Mouse (Mus musculus): ENCODE measurements around the gene Tbc1d5. TPM values are rescaled to one million over a fixed set of nuclear protein-coding genes. Genes with fewer than 3 reads are reported as not detected.

The Tbc1d5 gene
- polyA plus RNA-seq, 1 experiment, result 9.8 TPM

- TF ChIP-seq GATA1 (IDR thresholded peaks at IDR 0.05; ENCODE audit: low read length), result no peak
Observed at GRCm38 (mm10) chr17:50981933-50982332, 197.2 kb downstream of the Tbc1d5 start.

GRCm38 (mm10) chr17:50972142-50972541 lies 207.0 kb downstream of the Tbc1d5 start:
- no peak for TF ChIP-seq GATA1 (IDR thresholded peaks at IDR 0.05; ENCODE audit: low read length)

GRCm38 (mm10) chr17:50966147-50966546 lies 213.0 kb downstream of the Tbc1d5 start:
- TF ChIP-seq GATA1 (IDR thresholded peaks at IDR 0.05; ENCODE audit: low read length), result no peak

GRCm38 (mm10) chr17:50954313-50954712 lies 224.8 kb downstream of the Tbc1d5 start:
- TF ChIP-seq GATA1 (IDR thresholded peaks at IDR 0.05; ENCODE audit: low read length), result no peak

GRCm38 (mm10) chr17:50922308-50922707 lies 256.8 kb downstream of the Tbc1d5 start:
- TF ChIP-seq GATA1 (IDR thresholded peaks at IDR 0.05; ENCODE audit: low read length), result no peak

- TF ChIP-seq GATA1 (IDR thresholded peaks at IDR 0.05; ENCODE audit: low read length), result no peak
Observed at GRCm38 (mm10) chr17:50915216-50915615, 263.9 kb downstream of the Tbc1d5 start.

GRCm38 (mm10) chr17:50908568-50909335 lies 270.4 kb downstream of the Tbc1d5 start:
- no peak for TF ChIP-seq GATA1 (IDR thresholded peaks at IDR 0.05; ENCODE audit: low read length)

GRCm38 (mm10) chr17:50908160-50908559 lies 271.0 kb downstream of the Tbc1d5 start:
- TF ChIP-seq GATA1 (IDR thresholded peaks at IDR 0.05; ENCODE audit: low read length), result no peak

- no peak for TF ChIP-seq GATA1 (IDR thresholded peaks at IDR 0.05; ENCODE audit: low read length)
Observed at GRCm38 (mm10) chr17:50906630-50907029, 272.5 kb downstream of the Tbc1d5 start.

GRCm38 (mm10) chr17:50904463-50904862 lies 274.7 kb downstream of the Tbc1d5 start:
- no peak for TF ChIP-seq GATA1 (IDR thresholded peaks at IDR 0.05; ENCODE audit: low read length)

GRCm38 (mm10) chr17:50897867-50898266 lies 281.3 kb downstream of the Tbc1d5 start:
- TF ChIP-seq GATA1 (IDR thresholded peaks at IDR 0.05; ENCODE audit: low read length), result no peak

- no peak for TF ChIP-seq GATA1 (IDR thresholded peaks at IDR 0.05; ENCODE audit: low read length)
Observed at GRCm38 (mm10) chr17:50889475-50889874, 289.7 kb downstream of the Tbc1d5 start.

GRCm38 (mm10) chr17:50879910-50880309 lies 299.2 kb downstream of the Tbc1d5 start:
- no peak for TF ChIP-seq GATA1 (IDR thresholded peaks at IDR 0.05; ENCODE audit: low read length)

- no peak for TF ChIP-seq GATA1 (IDR thresholded peaks at IDR 0.05; ENCODE audit: low read length)
Observed at GRCm38 (mm10) chr17:50876451-50876850, 302.7 kb downstream of the Tbc1d5 start.

GRCm38 (mm10) chr17:50874067-50874466 lies 305.1 kb downstream of the Tbc1d5 start:
- no peak for TF ChIP-seq GATA1 (IDR thresholded peaks at IDR 0.05; ENCODE audit: low read length)

GRCm38 (mm10) chr17:50872600-50872999 lies 306.6 kb downstream of the Tbc1d5 start:
- no peak for TF ChIP-seq GATA1 (IDR thresholded peaks at IDR 0.05; ENCODE audit: low read length)

GRCm38 (mm10) chr17:50867297-50867696 lies 311.9 kb downstream of the Tbc1d5 start:
- no peak for TF ChIP-seq GATA1 (IDR thresholded peaks at IDR 0.05; ENCODE audit: low read length)
